Mouse (Mus musculus): ENCODE measurements around the gene Abca17.

The Abca17 gene

GRCm38 (mm10) chr17:24244061-24244460 lies 106.8 kb downstream of the Abca17 start:
- peak; percentile 47 to 77 for DNase-seq (ENCODE audit: inconsistent age in 2 of 2, low spot score in 1 of 2)

- DNase-seq (ENCODE audit: inconsistent age in 2 of 2, low spot score in 1 of 2), result peak in 1 of 2 experiments; percentile 74
Observed at GRCm38 (mm10) chr17:24243311-24243969, 107.4 kb downstream of the Abca17 start.

DNA sequence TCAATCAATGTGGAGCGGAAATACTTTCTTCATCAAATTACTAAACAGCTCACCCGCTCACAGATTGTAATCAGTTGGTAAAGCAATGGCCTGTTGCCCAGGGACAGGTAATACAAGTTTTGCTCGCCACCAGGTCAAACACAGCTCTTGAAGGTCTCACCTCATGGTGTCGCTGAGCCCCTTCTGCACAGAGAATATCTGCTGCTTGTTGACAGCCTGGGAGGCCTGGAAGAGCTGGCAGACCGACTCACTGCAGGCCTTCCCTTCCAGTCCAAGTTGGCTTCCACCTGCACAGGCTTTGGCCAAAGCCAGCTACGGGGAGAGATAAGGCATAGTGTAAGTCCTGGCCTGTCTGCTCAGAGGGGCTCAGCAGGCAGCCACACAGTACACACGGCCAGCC lies 113.9 kb downstream of the Abca17 start:
- no peak for DNase-seq (ENCODE audit: inconsistent age in 2 of 2, low spot score in 1 of 2)

DNA sequence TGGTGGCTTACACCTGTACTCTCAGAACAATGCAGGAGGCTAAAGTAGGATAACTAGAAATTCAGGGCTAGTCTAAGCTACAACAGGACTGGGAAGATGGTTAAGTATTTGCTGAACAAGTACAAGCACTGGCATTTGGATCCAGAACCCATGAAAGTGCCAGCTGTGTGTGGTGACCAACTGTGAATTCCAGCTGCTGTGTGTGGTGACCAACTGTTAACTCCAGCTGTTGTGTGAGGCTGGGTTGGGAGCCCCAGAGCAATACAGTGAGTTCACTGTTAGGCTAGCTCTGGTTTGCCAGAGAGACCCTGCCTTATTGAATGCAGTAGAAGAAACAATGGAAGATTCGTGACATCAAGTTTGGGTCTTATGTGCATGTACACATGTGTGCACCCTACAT lies 114.4 kb downstream of the Abca17 start:
- no peak for DNase-seq (ENCODE audit: inconsistent age in 2 of 2, low spot score in 1 of 2)

DNA sequence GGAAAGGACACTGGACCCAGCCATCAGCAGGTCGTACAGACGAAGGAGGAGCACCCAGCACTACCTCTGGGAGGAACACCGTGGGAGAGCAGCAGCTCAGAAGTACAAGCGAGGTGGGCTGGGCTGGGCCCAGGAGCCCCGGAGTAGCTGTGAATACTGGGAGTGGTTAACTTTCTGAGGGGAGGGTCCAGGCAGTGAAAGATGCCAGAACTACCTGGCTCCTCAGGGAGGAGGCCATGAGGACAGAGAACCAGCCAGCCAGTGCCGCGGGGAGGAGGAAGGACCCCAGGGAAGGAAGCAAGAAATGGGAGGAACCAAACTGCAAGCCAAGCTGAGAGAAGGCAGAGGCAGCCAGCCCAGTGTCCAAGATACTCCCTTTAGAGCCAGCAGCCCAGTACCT lies 122.9 kb downstream of the Abca17 start:
- no peak for DNase-seq (ENCODE audit: inconsistent age in 2 of 2, low spot score in 1 of 2)

- no peak for DNase-seq (ENCODE audit: inconsistent age in 2 of 2, low spot score in 1 of 2)
Observed at GRCm38 (mm10) chr17:24226721-24227120, 124.1 kb downstream of the Abca17 start.

- no peak for DNase-seq (ENCODE audit: inconsistent age in 2 of 2, low spot score in 1 of 2)
Observed at GRCm38 (mm10) chr17:24225851-24226250, 125.0 kb downstream of the Abca17 start.

DNA sequence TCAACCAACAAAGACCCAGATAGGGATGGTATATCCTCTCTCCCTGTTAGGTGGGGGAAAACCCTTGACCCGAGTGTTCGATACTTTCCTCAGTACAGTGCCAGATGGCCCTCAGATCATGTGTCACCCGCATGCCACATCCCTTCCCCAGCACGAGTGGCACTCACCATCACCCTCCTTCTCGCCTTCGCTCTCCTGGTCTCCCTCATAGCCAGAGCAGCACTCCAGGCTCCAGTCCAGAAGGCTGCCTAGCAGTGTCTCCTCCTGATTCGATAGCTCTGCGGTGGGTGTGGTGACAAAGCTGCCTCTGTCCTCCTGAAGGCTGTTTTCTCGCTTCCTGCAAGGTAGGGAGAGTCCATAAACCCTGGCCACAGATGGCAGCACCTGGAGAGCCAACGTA lies 126.1 kb downstream of the Abca17 start:
- DNase-seq (ENCODE audit: inconsistent age in 2 of 2, low spot score in 1 of 2), result no peak

DNA sequence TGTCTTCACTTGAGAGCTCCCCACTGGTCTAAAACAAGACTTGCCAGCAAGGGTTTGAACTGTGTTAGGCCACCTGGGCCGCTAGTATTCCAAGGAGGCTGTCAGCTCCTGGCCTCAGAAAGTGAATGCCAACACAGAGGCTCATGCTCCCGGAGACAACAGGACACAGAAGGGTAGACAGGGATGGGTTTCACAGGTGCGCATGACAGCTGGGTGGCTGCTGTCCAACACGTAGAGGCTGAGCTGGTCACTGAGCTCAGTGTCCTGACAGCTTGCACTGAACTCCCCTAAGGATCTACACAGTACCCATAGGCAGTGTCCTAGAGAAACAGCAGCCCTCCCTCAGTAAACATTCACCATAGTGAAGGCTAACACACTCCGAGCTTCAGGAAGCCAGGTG lies 127.4 kb downstream of the Abca17 start:
- no peak for DNase-seq (ENCODE audit: inconsistent age in 2 of 2, low spot score in 1 of 2)

GRCm38 (mm10) chr17:24222653-24223052 lies 128.2 kb downstream of the Abca17 start:
- no peak for DNase-seq (ENCODE audit: inconsistent age in 2 of 2, low spot score in 1 of 2)

GRCm38 (mm10) chr17:24220435-24221411 lies 130.1 kb downstream of the Abca17 start, which contains the start of gene Tedc2:
Gene Tedc2, minus strand, starts transcription at chr17:24220851.
- peak; percentile 97 to 99 for DNase-seq (ENCODE audit: inconsistent age in 2 of 2, low spot score in 1 of 2)

- DNase-seq (ENCODE audit: inconsistent age in 2 of 2, low spot score in 1 of 2), result no peak
Observed at GRCm38 (mm10) chr17:24216836-24217235, 134.0 kb downstream of the Abca17 start.

Data from adrenal gland, adult (tissue).